In the genomic region with DNA sequence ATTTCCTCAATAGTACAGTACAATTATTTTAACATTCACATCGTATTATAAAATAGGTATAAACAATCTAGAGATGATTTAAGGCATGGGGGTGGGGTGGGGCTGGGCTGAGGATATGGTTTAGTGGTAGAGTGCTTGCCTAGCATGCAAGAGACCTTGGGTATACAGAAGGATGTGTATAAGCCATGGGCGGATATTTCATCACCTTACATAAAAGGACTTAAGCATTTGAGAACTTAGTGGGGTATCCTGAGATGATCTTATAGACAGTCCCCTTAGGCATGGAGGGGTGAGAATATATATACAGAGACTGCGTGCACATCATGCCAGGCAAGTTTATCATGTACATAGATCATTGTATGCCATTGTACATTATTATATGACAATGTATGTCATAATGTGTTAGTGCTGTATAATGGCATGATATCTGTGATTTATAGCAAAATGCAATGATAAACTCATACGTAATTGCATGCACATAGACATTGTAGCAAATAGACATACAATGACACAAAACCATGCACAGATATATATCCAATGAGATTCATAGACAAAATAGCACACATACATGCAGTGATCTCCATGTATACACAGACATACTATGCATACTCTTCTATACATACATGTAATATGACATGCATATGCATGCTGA, we compare ENCODE assay signal across 13 mouse cellular contexts. TPM values are rescaled to one million over a fixed set of nuclear protein-coding genes. Genes with fewer than 3 reads are reported as not detected.
DNase-seq lines count a peak whose midpoint lies in the region; ATAC-seq lines count a peak whose summit lies in the region.
"Had no signal": no experiment of that assay in that cellular context is flagged by ENCODE, and none has a peak within 500 bp of the region (broad histone marks: within the 10 kb centered on the region; RNA-seq: fewer than 3 reads in every experiment).

No protein-coding gene starts in this region.

- H3K4me1 ChIP-seq in hindbrain, embryonic 14.5 days (replicated peaks; ENCODE audit: control insufficient read depth, insufficient read depth, low read length): peaks cover 33% of the 10 kb centered on the region
- peaks cover 32% of the 10 kb centered on the region for H3K4me1 ChIP-seq in hindbrain, embryonic 12.5 days
- peaks cover 23% of the 10 kb centered on the region for H3K4me1 ChIP-seq in midbrain, embryonic 16.5 days (ENCODE audit: control insufficient read depth, insufficient read depth, low read length)

- ATAC-seq in hindbrain, embryonic 14.5 days (ENCODE audit: low FRiP score): no peak
- ATAC-seq in hindbrain, embryonic 12.5 days (ENCODE audit: low FRiP score): no peak
- ATAC-seq in granulocyte monocyte progenitor cell, adult 5-6 weeks (replicated peaks; ENCODE audit: poor library complexity, severe bottlenecking): 0 out of 2 replicates have a peak, but pooled peaks have one; percentile 3
- ATAC-seq in midbrain, embryonic 16.5 days: no peak
- ATAC-seq: hindbrain, postnatal 0 days had no signal

- no peak for DNase-seq in hindbrain, embryonic 14.5 days (ENCODE audit: low spot score)
- peak; percentile 39 to 48 for DNase-seq in B cell, adult 2 months
- DNase-seq in adrenal gland, postnatal 25 days: no peak
- no peak for DNase-seq in cerebellum, adult 11 months
- DNase-seq in left cerebral cortex, adult 8-10 months (ENCODE audit: low spot score in 2 of 2): no peak

- H3K9me3 ChIP-seq in hindbrain, embryonic 14.5 days (ENCODE audit: control insufficient read depth, low read length): no peaks in the 10 kb centered on the region
- no peaks in the 10 kb centered on the region for H3K9me3 ChIP-seq in hindbrain, embryonic 12.5 days (replicated peaks)
- H3K9me3 ChIP-seq in midbrain, embryonic 16.5 days (replicated peaks; ENCODE audit: control insufficient read depth, low read length, poor library complexity, severe bottlenecking): no peaks in the 10 kb centered on the region
- H3K9me3 ChIP-seq: heart, embryonic 12.5 days had no signal

- no peaks in the 10 kb centered on the region for H3K27me3 ChIP-seq in hindbrain, embryonic 14.5 days (ENCODE audit: control insufficient read depth, insufficient read depth, low read length)
- H3K27me3 ChIP-seq in hindbrain, embryonic 12.5 days: peaks cover 44% of the 10 kb centered on the region
- H3K27me3 ChIP-seq in midbrain, embryonic 16.5 days (ENCODE audit: control insufficient read depth, insufficient read depth, low read depth, low read length): no peaks in the 10 kb centered on the region

- 73% methylated on average over 4 of the region's 4 CpGs for WGBS in hindbrain, embryonic 14.5 days
- WGBS in hindbrain, embryonic 12.5 days: 72% methylated on average over 4 of the region's 4 CpGs
- 80% methylated on average over 4 of the region's 4 CpGs for WGBS in midbrain, embryonic 16.5 days

- H3K36me3 ChIP-seq in hindbrain, embryonic 14.5 days (replicated peaks; ENCODE audit: control insufficient read depth, insufficient read depth): no peaks in the 10 kb centered on the region
- no peaks in the 10 kb centered on the region for H3K36me3 ChIP-seq in hindbrain, embryonic 12.5 days
- H3K36me3 ChIP-seq in midbrain, embryonic 16.5 days (ENCODE audit: control insufficient read depth, insufficient read depth, low read length): no peaks in the 10 kb centered on the region
- H3K36me3 ChIP-seq: heart, embryonic 12.5 days had no signal

- H3K27ac ChIP-seq in hindbrain, embryonic 14.5 days: peak overlapping the region; percentile 89; the same call in 1 of the 2 replicates
- H3K27ac ChIP-seq in hindbrain, embryonic 12.5 days: no peak overlapping the region
- peak overlapping the region; percentile 90; the same call in 1 of the 2 replicates for H3K27ac ChIP-seq in midbrain, embryonic 16.5 days (ENCODE audit: low read length)
- H3K27ac ChIP-seq: kidney, postnatal 0 days had no signal

- H3K4me3 ChIP-seq in hindbrain, embryonic 14.5 days (replicated peaks; ENCODE audit: low read length): no peak overlapping the region
- H3K4me3 ChIP-seq in hindbrain, embryonic 12.5 days: no peak overlapping the region
- H3K4me3 ChIP-seq in midbrain, embryonic 16.5 days (ENCODE audit: low read depth, low read length): no peak overlapping the region
- H3K4me3 ChIP-seq: heart, embryonic 12.5 days had no signal

- H3K4me2 ChIP-seq in hindbrain, embryonic 14.5 days (replicated peaks): no peak overlapping the region
- no peak overlapping the region for H3K4me2 ChIP-seq in hindbrain, embryonic 12.5 days (replicated peaks)
- H3K4me2 ChIP-seq in midbrain, embryonic 16.5 days (ENCODE audit: low read length): no peak overlapping the region; the same call in 1 of the 2 replicates
- H3K4me2 ChIP-seq: heart, embryonic 12.5 days; lung, embryonic 14.5 days had no signal

- no peak overlapping the region for H3K9ac ChIP-seq in hindbrain, embryonic 14.5 days
- no peak overlapping the region for H3K9ac ChIP-seq in hindbrain, embryonic 12.5 days
- H3K9ac ChIP-seq in midbrain, embryonic 16.5 days (ENCODE audit: low read depth, low read length): no peak overlapping the region
- H3K9ac ChIP-seq: heart, embryonic 12.5 days; lung, embryonic 14.5 days had no signal

RNA-seq across cellular contexts. Expression of gene Tspoap1, which starts 1.3 kb away (rescaled TPM):
- polyA plus RNA-seq in hindbrain, embryonic 14.5 days (2014; fragmentation: Nextera tagmentation; extraction: Ambion mirVana): 43.8 and 46.9 TPM in 2 replicates
- polyA plus RNA-seq in hindbrain, embryonic 12.5 days (2016; fragmentation: Nextera tagmentation; extraction: Ambion mirVana): 30.5 and 32.7 TPM in 2 replicates
- 100 and 132 TPM in 2 replicates for total RNA-seq in granulocyte monocyte progenitor cell, adult 5-6 weeks (2014; fragmentation: Nextera tagmentation)
- total RNA-seq in granulocyte monocyte progenitor cell, adult 5-6 weeks (2017): 51.8 and 56.2 TPM in 2 replicates
- 62.6 and 68.5 TPM in 2 replicates for polyA plus RNA-seq in midbrain, embryonic 16.5 days (2015; fragmentation: Nextera tagmentation; extraction: Ambion mirVana)
- 7.4 and 9.4 TPM in 2 replicates for total RNA-seq in adrenal gland, postnatal 25 days (2021)
- total RNA-seq in left cerebral cortex, adult 8-10 months (2022): 100 to 1,000 TPM; 162 to 192 (median 176) TPM

RNA-seq across cellular contexts. Expression of gene Supt4a, which starts 21.7 kb away (rescaled TPM):
- 137 and 152 TPM in 2 replicates for polyA plus RNA-seq in hindbrain, embryonic 14.5 days (2014; fragmentation: Nextera tagmentation; extraction: Ambion mirVana)
- polyA plus RNA-seq in hindbrain, embryonic 12.5 days (2016; fragmentation: Nextera tagmentation; extraction: Ambion mirVana): 129 and 141 TPM in 2 replicates
- total RNA-seq in granulocyte monocyte progenitor cell, adult 5-6 weeks (2014; fragmentation: Nextera tagmentation): 130 and 136 TPM in 2 replicates
- total RNA-seq in granulocyte monocyte progenitor cell, adult 5-6 weeks (2017): 58.6 and 81.1 TPM in 2 replicates
- polyA plus RNA-seq in midbrain, embryonic 16.5 days (2015; fragmentation: Nextera tagmentation; extraction: Ambion mirVana): 127 TPM in 2 replicates
- 59.0 and 84.6 TPM in 2 replicates for total RNA-seq in adrenal gland, postnatal 25 days (2021)
- 10 to 100 TPM; 63.2 to 84.3 (median 76.2) TPM for total RNA-seq in left cerebral cortex, adult 8-10 months (2022)

RNA-seq across cellular contexts. Expression of gene Mpo, which starts 34.3 kb away (rescaled TPM):
- 0.22 and 0.88 TPM in 2 replicates for polyA plus RNA-seq in hindbrain, embryonic 14.5 days (2014; fragmentation: Nextera tagmentation; extraction: Ambion mirVana)
- polyA plus RNA-seq in hindbrain, embryonic 12.5 days (2016; fragmentation: Nextera tagmentation; extraction: Ambion mirVana): 1.7 and 2.3 TPM in 2 replicates
- total RNA-seq in granulocyte monocyte progenitor cell, adult 5-6 weeks (2014; fragmentation: Nextera tagmentation): 13,307 and 13,753 TPM in 2 replicates
- 9,750 and 13,011 TPM in 2 replicates for total RNA-seq in granulocyte monocyte progenitor cell, adult 5-6 weeks (2017)
- polyA plus RNA-seq in midbrain, embryonic 16.5 days (2015; fragmentation: Nextera tagmentation; extraction: Ambion mirVana): 0.08 and 0.22 TPM in 2 replicates
- total RNA-seq in adrenal gland, postnatal 25 days (2021): not detected in 2 replicates
- under 1 TPM in 1 of 4 experiments, not detected in 3; 0.55 TPM for total RNA-seq in left cerebral cortex, adult 8-10 months (2022)
- total RNA-seq: left cerebral cortex, postnatal 14 days had no signal

Comparison
In these comparisons a context has a peak if more than half of its experiments do, and no peak if none do; other contexts are left out.
1. DNase-seq: peak in B cell, adult 2 months (2 of 2); none in hindbrain, embryonic 14.5 days (single experiment), adrenal gland, postnatal 25 days (single experiment), cerebellum, adult 11 months (single experiment) and left cerebral cortex, adult 8-10 months (0 of 2).
2. RNA of gene Mpo, which starts 34.3 kb away (total RNA-seq): 9,750 to 13,753 TPM in granulocyte monocyte progenitor cell, adult 5-6 weeks; 0.55 TPM in left cerebral cortex, adult 8-10 months and not detected in adrenal gland, postnatal 25 days; every median in the first group is over 1,000 times any median in the second.